Mouse (Mus musculus) brain, embryonic 14.5 days (tissue): ENCODE measurements around the gene Hoxa11.

ENCODE experiments used
- CTCF ChIP-seq: fragments of 200-500 bp; IDR thresholded peaks from 2 replicates; pipeline ENCODE4 v1.5.1; 2012; ENCODE audit warnings: inconsistent platforms, mild to moderate bottlenecking, moderate library complexity, borderline replicate concordance; ENCODE audit not compliant: insufficient read depth, insufficient read length; ENCODE audit errors: extremely low read depth
- POLR2A ChIP-seq: fragments of 200-500 bp; IDR thresholded peaks from 2 replicates; pipeline ENCODE4 v1.6.1; 2012; ENCODE audit warnings: mild to moderate bottlenecking, inconsistent platforms, borderline replicate concordance; ENCODE audit not compliant: poor library complexity, insufficient read depth, insufficient read length, severe bottlenecking; ENCODE audit errors: extremely low read depth

DNA sequence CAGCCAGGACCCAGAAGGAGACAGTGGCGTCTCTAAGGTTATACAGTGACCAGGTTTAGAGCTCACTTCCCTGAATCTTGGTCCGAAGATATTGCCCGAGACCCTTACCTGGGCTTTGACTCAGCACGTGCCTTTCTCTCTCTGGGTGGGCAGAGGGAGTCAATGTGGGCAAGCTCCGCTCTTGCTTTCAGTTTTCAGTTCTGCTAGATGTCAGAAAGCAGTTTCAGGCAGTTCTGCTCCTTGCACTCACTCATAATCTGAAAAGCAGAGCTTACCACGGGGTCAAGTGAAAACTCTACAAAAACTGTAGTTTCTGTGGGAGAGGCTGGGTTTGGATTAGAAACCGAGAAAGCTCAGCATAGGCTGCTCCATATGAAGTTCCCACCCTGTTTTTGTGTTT, 46.7 kb upstream of the Hoxa11 start:
- TF ChIP-seq CTCF = no peak
- no peak for TF ChIP-seq POLR2A
